Mouse (Mus musculus): ENCODE data around the gene Nfatc2. TPM values are rescaled to one million over a fixed set of nuclear protein-coding genes. Genes with fewer than 3 reads are reported as not detected.
A peak's percentile ranks its signal among the peaks of the same experiment; 100 is the strongest.

The Nfatc2 gene
- polyA plus RNA-seq, 1 experiment from 2014 or later: 13.2 TPM

- peaks cover 54 to 71% of the 10 kb centered on the region in 2 experiments for H3K4me1 ChIP-seq (ENCODE audit: control insufficient read depth in 2 of 2, insufficient read depth in 2 of 2, low read length in 2 of 2)
- H3K36me3 ChIP-seq (ENCODE audit: control insufficient read depth, insufficient read depth, low read length): no peaks in the 10 kb centered on the region
- peak overlapping the region; percentile 52 for H3K9ac ChIP-seq (ENCODE audit: low read length)
- no peaks in the 10 kb centered on the region for H3K9me3 ChIP-seq (ENCODE audit: control insufficient read depth, low read length)
- peak; percentile 20; the same call in 1 of the 2 replicates for ATAC-seq (ENCODE audit: insufficient number of reproducible peaks, insufficient read depth, low FRiP score, low read depth)
- H3K27me3 ChIP-seq (ENCODE audit: control insufficient read depth, insufficient read depth, low read length): peaks cover 8% of the 10 kb centered on the region; the same call in 1 of the 2 replicates
- H3K4me3 ChIP-seq (ENCODE audit: control insufficient read depth in 1 of 2, insufficient read depth in 1 of 2, low read depth in 1 of 2, low read length in 2 of 2): no peak overlapping the region
- H3K27ac ChIP-seq (replicated peaks in 1 of 2; ENCODE audit: control insufficient read depth in 1 of 2, insufficient read depth in 1 of 2, low read depth in 2 of 2, low read length in 2 of 2): peak overlapping the region; percentile 69 to 78
- WGBS: 9% methylated on average over 16 of the region's 16 CpGs
- peak overlapping the region; percentile 14; the same call in 1 of the 2 replicates for H3K4me2 ChIP-seq (ENCODE audit: low read length)
Measured at GRCm38 (mm10) chr2:168604655-168605070, 3.2 kb upstream of the Nfatc2 start.

- ATAC-seq (ENCODE audit: insufficient number of reproducible peaks, insufficient read depth, low FRiP score, low read depth): no peak
- H3K36me3 ChIP-seq (ENCODE audit: control insufficient read depth, insufficient read depth, low read length): no peaks in the 10 kb centered on the region
- no peaks in the 10 kb centered on the region for H3K9me3 ChIP-seq (ENCODE audit: control insufficient read depth, low read length)
- H3K9ac ChIP-seq (ENCODE audit: low read length): peak overlapping the region; percentile 77; the same call in 1 of the 2 replicates
- H3K4me3 ChIP-seq (ENCODE audit: control insufficient read depth in 1 of 2, insufficient read depth in 1 of 2, low read depth in 1 of 2, low read length in 2 of 2): no peak overlapping the region
- H3K4me2 ChIP-seq (ENCODE audit: low read length): peak overlapping the region; percentile 98
- H3K4me1 ChIP-seq (ENCODE audit: control insufficient read depth in 2 of 2, insufficient read depth in 2 of 2, low read length in 2 of 2): peaks cover 36 to 50% of the 10 kb centered on the region in 2 experiments
- no peak overlapping the region for H3K27ac ChIP-seq (replicated peaks in 1 of 2; ENCODE audit: control insufficient read depth in 1 of 2, insufficient read depth in 1 of 2, low read depth in 2 of 2, low read length in 2 of 2)
- peaks cover 11% of the 10 kb centered on the region; the same call in 1 of the 2 replicates for H3K27me3 ChIP-seq (ENCODE audit: control insufficient read depth, insufficient read depth, low read length)
- WGBS: 40% methylated on average over 12 of the region's 12 CpGs
Measured at GRCm38 (mm10) chr2:168602387-168602741, 907 bp upstream of the Nfatc2 start.

- Histone ChIP-seq H3K4me1 (ENCODE audit: control insufficient read depth in 2 of 2, insufficient read depth in 2 of 2, low read length in 2 of 2) (peaks cover 27 to 36% of the 10 kb centered on the region in 2 experiments), H3K9me3 (ENCODE audit: control insufficient read depth, low read length) (no peaks in the 10 kb centered on the region), H3K4me2 (ENCODE audit: low read length) (peak overlapping the region; percentile 98), H3K27me3 (ENCODE audit: control insufficient read depth, insufficient read depth, low read length) (peaks cover 11% of the 10 kb centered on the region; the same call in 1 of the 2 replicates), H3K9ac (ENCODE audit: low read length) (peak overlapping the region; percentile 77), H3K4me3 (ENCODE audit: control insufficient read depth in 1 of 2, insufficient read depth in 1 of 2, low read depth in 1 of 2, low read length in 2 of 2) (peak overlapping the region; percentile 45 to 58), H3K36me3 (ENCODE audit: control insufficient read depth, insufficient read depth, low read length) (no peaks in the 10 kb centered on the region), H3K27ac (replicated peaks in 1 of 2; ENCODE audit: control insufficient read depth in 1 of 2, insufficient read depth in 1 of 2, low read depth in 2 of 2, low read length in 2 of 2) (peak overlapping the region in 1 of 2 experiments; percentile 62; a peak in 1 of 4 replicates)
- no peak for ATAC-seq (ENCODE audit: insufficient number of reproducible peaks, insufficient read depth, low FRiP score, low read depth)
- 3% methylated on average over 32 of the region's 32 CpGs for WGBS
Measured at GRCm38 (mm10) chr2:168600750-168601490, 537 bp downstream of the Nfatc2 start.

DNA sequence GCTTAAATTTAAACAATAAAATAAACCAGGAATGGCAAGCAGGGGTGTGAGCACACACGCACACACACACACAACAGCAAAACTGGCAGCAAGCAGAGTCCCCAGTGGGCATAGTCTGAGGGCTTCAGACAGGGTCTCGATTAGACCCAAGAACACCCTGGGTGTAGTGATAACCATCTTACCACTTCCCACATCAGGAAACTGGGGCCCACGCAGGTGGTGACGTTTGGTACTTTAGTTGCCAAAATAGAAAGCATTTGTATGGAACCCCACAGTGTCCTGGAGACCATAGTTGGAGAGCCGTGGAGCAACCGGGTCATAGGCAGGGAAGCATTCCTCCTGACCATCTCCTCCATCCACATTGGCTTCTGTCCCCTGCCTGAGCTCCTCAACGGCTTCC lies 5.8 kb downstream of the Nfatc2 start:
- no peaks in the 10 kb centered on the region for H3K36me3 ChIP-seq (ENCODE audit: control insufficient read depth, insufficient read depth, low read length)
- no peak for ATAC-seq (ENCODE audit: insufficient number of reproducible peaks, insufficient read depth, low FRiP score, low read depth)
- 68% methylated on average over 7 of the region's 7 CpGs for WGBS
- H3K4me3 ChIP-seq (ENCODE audit: control insufficient read depth in 1 of 2, insufficient read depth in 1 of 2, low read depth in 1 of 2, low read length in 2 of 2): no peak overlapping the region
- peaks cover 9% of the 10 kb centered on the region; the same call in 1 of the 2 replicates for H3K27me3 ChIP-seq (ENCODE audit: control insufficient read depth, insufficient read depth, low read length)
- H3K4me1 ChIP-seq (ENCODE audit: control insufficient read depth in 2 of 2, insufficient read depth in 2 of 2, low read length in 2 of 2): peaks cover 5 to 6% of the 10 kb centered on the region in 2 experiments
- no peak overlapping the region for H3K9ac ChIP-seq (ENCODE audit: low read length)
- H3K9me3 ChIP-seq (ENCODE audit: control insufficient read depth, low read length): no peaks in the 10 kb centered on the region
- H3K4me2 ChIP-seq (ENCODE audit: low read length): no peak overlapping the region
- H3K27ac ChIP-seq (replicated peaks in 1 of 2; ENCODE audit: control insufficient read depth in 1 of 2, insufficient read depth in 1 of 2, low read depth in 2 of 2, low read length in 2 of 2): no peak overlapping the region

- peaks cover 11% of the 10 kb centered on the region for H3K27me3 ChIP-seq (ENCODE audit: control insufficient read depth, insufficient read depth, low read length)
- H3K9ac ChIP-seq (ENCODE audit: low read length): no peak overlapping the region
- no peaks in the 10 kb centered on the region for H3K9me3 ChIP-seq (ENCODE audit: control insufficient read depth, low read length)
- 76% methylated on average over 6 of the region's 6 CpGs for WGBS
- H3K4me2 ChIP-seq (ENCODE audit: low read length): no peak overlapping the region
- H3K4me1 ChIP-seq (ENCODE audit: control insufficient read depth in 2 of 2, insufficient read depth in 2 of 2, low read length in 2 of 2): peaks cover 11 to 20% of the 10 kb centered on the region in 2 experiments
- H3K27ac ChIP-seq (replicated peaks in 1 of 2; ENCODE audit: control insufficient read depth in 1 of 2, insufficient read depth in 1 of 2, low read depth in 2 of 2, low read length in 2 of 2): no peak overlapping the region
- H3K4me3 ChIP-seq (ENCODE audit: control insufficient read depth in 1 of 2, insufficient read depth in 1 of 2, low read depth in 1 of 2, low read length in 2 of 2): no peak overlapping the region
- ATAC-seq (ENCODE audit: insufficient number of reproducible peaks, insufficient read depth, low FRiP score, low read depth): no peak
- no peaks in the 10 kb centered on the region for H3K36me3 ChIP-seq (ENCODE audit: control insufficient read depth, insufficient read depth, low read length)
Measured at GRCm38 (mm10) chr2:168593676-168594075, 7.8 kb downstream of the Nfatc2 start.

- H3K27ac ChIP-seq (replicated peaks in 1 of 2; ENCODE audit: control insufficient read depth in 1 of 2, insufficient read depth in 1 of 2, low read depth in 2 of 2, low read length in 2 of 2): no peak overlapping the region
- no peak overlapping the region for H3K9ac ChIP-seq (ENCODE audit: low read length)
- H3K4me1 ChIP-seq (ENCODE audit: control insufficient read depth in 2 of 2, insufficient read depth in 2 of 2, low read length in 2 of 2): peaks cover 12 to 26% of the 10 kb centered on the region in 2 experiments
- H3K9me3 ChIP-seq (ENCODE audit: control insufficient read depth, low read length): no peaks in the 10 kb centered on the region
- H3K27me3 ChIP-seq (ENCODE audit: control insufficient read depth, insufficient read depth, low read length): peaks cover 11% of the 10 kb centered on the region
- no peak for ATAC-seq (ENCODE audit: insufficient number of reproducible peaks, insufficient read depth, low FRiP score, low read depth)
- WGBS: 82% methylated on average over 5 of the region's 5 CpGs
- H3K4me2 ChIP-seq (ENCODE audit: low read length): no peak overlapping the region
- no peak overlapping the region for H3K4me3 ChIP-seq (ENCODE audit: control insufficient read depth in 1 of 2, insufficient read depth in 1 of 2, low read depth in 1 of 2, low read length in 2 of 2)
- no peaks in the 10 kb centered on the region for H3K36me3 ChIP-seq (ENCODE audit: control insufficient read depth, insufficient read depth, low read length)
Measured at GRCm38 (mm10) chr2:168593004-168593403, 8.5 kb downstream of the Nfatc2 start.

- Histone ChIP-seq H3K9me3 (ENCODE audit: control insufficient read depth, low read length) (no peaks in the 10 kb centered on the region), H3K9ac (ENCODE audit: low read length) (peak overlapping the region; percentile 88; the same call in 1 of the 2 replicates), H3K4me1 (ENCODE audit: control insufficient read depth in 2 of 2, insufficient read depth in 2 of 2, low read length in 2 of 2) (peaks cover 23 to 45% of the 10 kb centered on the region in 2 experiments), H3K36me3 (ENCODE audit: control insufficient read depth, insufficient read depth, low read length) (no peaks in the 10 kb centered on the region), H3K4me2 (ENCODE audit: low read length) (no peak overlapping the region), H3K4me3 (ENCODE audit: control insufficient read depth in 1 of 2, insufficient read depth in 1 of 2, low read depth in 1 of 2, low read length in 2 of 2) (no peak overlapping the region), H3K27ac (replicated peaks in 1 of 2; ENCODE audit: control insufficient read depth in 1 of 2, insufficient read depth in 1 of 2, low read depth in 2 of 2, low read length in 2 of 2) (no peak overlapping the region), H3K27me3 (ENCODE audit: control insufficient read depth, insufficient read depth, low read length) (peaks cover 11% of the 10 kb centered on the region)
- no peak for ATAC-seq (ENCODE audit: insufficient number of reproducible peaks, insufficient read depth, low FRiP score, low read depth)
- WGBS: 29% methylated on average over 2 of the region's 2 CpGs
Measured at GRCm38 (mm10) chr2:168591076-168591475, 10.4 kb downstream of the Nfatc2 start.

Measured in heart, embryonic 14.5 days (tissue).